Mouse (Mus musculus) G1E (cell line): ENCODE measurements at regions not wholly inside any gene's neighbourhood (a gene's known extent, or its start where the extent isn't known, plus 50 kb on each side); places are given as distances from the start of the nearest gene placed in this dataset.

ENCODE experiments used
- ATAC-seq: 2 replicates; pipeline ENCODE4 v1.8.0; 2016; ENCODE audit warnings: mild to moderate bottlenecking; ENCODE audit not compliant: insufficient number of reproducible peaks, poor library complexity, low FRiP score, severe bottlenecking; ENCODE audit errors: extremely low read depth
- DNase-seq: peaks from one replicate; pipeline ENCODE4 v3.0.0; 2012; ENCODE audit warnings: low spot score
- H3K27me3 ChIP-seq: 2 replicates; pipeline ENCODE4 v1.6.1; 2012; ENCODE audit warnings: mild to moderate bottlenecking, low read length, inconsistent platforms; ENCODE audit not compliant: insufficient read depth
- H3K36me3 ChIP-seq: replicated peaks from 2 replicates; pipeline ENCODE3; 2012; ENCODE audit warnings: mild to moderate bottlenecking, inconsistent platforms
- H3K4me1 ChIP-seq: 2 replicates; pipeline ENCODE4 v1.6.1; 2012; ENCODE audit warnings: low read depth, low read length, inconsistent platforms, mixed read lengths; ENCODE audit not compliant: insufficient read depth
- H3K4me3 ChIP-seq: 2 replicates; pipeline ENCODE4 v1.5.1; 2012; ENCODE audit warnings: low read depth, mild to moderate bottlenecking, inconsistent platforms, low read length, moderate library complexity, mixed read lengths
- H3K9me3 ChIP-seq: replicated peaks from 2 replicates; pipeline ENCODE4 v1.6.1; 2012; ENCODE audit warnings: inconsistent platforms
- CTCF ChIP-seq: IDR thresholded peaks from 2 replicates; pipeline ENCODE4 v1.5.1; 2012; ENCODE audit warnings: low read depth, low read length, inconsistent platforms, mixed read lengths
- GATA1 ChIP-seq: IDR thresholded peaks from 2 replicates; pipeline ENCODE4 v1.6.1; 2012; ENCODE audit warnings: borderline replicate concordance, low read length, inconsistent platforms, mixed read lengths
- GATA2 ChIP-seq: IDR thresholded peaks from 2 replicates; pipeline ENCODE4 v1.6.1; 2012; ENCODE audit warnings: low read depth, low read length, inconsistent platforms, borderline replicate concordance
- POLR2AphosphoS5 ChIP-seq: IDR thresholded peaks from 2 replicates; pipeline ENCODE4 v1.6.1; 2012; ENCODE audit warnings: low read depth, low read length, inconsistent platforms; ENCODE audit not compliant: insufficient replicate concordance
- TAL1 ChIP-seq: conservative IDR thresholded peaks from 2 replicates; pipeline ENCODE4 v1.6.1; 2012; ENCODE audit warnings: low read depth, low read length, inconsistent platforms, mixed read lengths

DNA sequence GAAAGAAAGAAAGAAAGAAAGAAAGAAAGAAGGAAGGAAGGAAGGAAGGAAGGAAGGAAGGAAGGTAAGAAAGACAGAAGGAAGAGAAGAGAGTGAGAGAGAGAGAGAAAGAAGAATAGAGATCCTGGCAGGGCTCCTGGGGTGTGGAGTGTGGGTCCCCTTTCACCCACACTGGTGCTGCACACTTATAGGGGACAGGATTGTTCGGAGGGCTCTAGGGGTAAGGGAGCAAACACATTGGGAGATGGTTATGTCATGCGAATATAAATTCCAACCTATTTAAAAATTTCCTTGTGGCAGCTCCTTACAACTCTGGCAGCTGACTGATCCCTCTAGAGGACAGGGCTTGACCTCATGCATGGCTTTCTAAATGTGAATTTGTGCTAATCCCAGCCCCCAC, 286.5 kb downstream of the Fgf9 start:
- H3K36me3 ChIP-seq: no peaks in the 10 kb centered on the region
- ATAC-seq (no peak), DNase-seq (no peak)
- H3K27me3 ChIP-seq: no peaks in the 10 kb centered on the region
- H3K4me1 ChIP-seq: no peaks in the 10 kb centered on the region
- H3K4me3 ChIP-seq: no peak overlapping the region
- TF ChIP-seq CTCF (no peak), TAL1 (no peak), GATA1 (no peak), GATA2 (no peak), POLR2AphosphoS5 (no peak)
- peaks cover 26% of the 10 kb centered on the region for H3K9me3 ChIP-seq

DNA sequence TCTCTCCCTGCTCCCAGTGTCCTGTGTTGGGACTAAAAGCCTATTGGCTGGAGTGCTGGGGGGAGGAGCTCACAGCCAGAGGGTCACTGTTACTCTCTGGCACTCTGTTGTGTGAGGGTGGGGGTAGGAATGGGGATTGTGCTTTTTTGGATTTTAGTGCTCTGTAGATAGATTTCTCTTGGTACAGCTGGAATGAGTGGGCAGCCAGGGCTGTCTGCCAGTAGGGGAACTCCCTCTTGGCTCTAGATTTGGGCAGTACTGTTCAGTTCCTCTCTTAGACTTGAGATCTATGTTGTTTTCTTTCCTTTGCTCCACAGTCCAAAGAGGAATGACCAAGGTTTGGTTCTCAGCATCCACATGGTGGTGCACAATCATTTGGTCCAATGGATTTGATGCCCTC, 282.6 kb downstream of the Fgf9 start:
- H3K4me1 ChIP-seq: no peaks in the 10 kb centered on the region
- H3K36me3 ChIP-seq: no peaks in the 10 kb centered on the region
- peaks cover 29% of the 10 kb centered on the region for H3K9me3 ChIP-seq
- no peak for DNase-seq
- TF ChIP-seq TAL1: no peak
- TF ChIP-seq GATA1: no peak
- TF ChIP-seq CTCF: no peak
- no peak for TF ChIP-seq GATA2
- TF ChIP-seq POLR2AphosphoS5: no peak
- no peak overlapping the region for H3K4me3 ChIP-seq
- H3K27me3 ChIP-seq: no peaks in the 10 kb centered on the region
- ATAC-seq: no peak

DNA sequence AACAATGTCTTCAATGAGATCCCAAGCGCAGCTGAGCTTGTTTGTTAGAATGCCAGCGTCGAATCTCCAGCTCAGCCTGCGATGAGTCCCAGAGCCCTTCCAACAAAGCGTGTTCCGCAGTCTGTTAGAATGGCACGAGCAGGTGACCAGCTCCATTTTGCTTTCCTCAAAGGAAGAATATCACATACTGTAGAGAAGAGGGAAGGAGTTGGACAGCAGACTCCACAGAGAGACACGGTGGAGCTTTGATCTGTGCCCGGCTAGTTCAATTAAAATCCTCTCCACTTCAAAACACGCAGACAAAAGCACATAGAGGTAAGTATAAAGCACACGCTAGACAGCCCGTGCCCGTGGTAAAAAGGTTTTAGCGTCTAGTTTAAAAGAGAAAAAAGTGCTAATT, 265.8 kb downstream of the Fgf9 start:
- ATAC-seq (no peak), DNase-seq (no peak)
- peaks cover 51% of the 10 kb centered on the region for H3K9me3 ChIP-seq
- H3K27me3 ChIP-seq: no peaks in the 10 kb centered on the region
- TF ChIP-seq GATA2 (no peak), GATA1 (no peak), TAL1 (no peak), POLR2AphosphoS5 (no peak), CTCF (no peak)
- no peaks in the 10 kb centered on the region for H3K36me3 ChIP-seq
- H3K4me1 ChIP-seq: no peaks in the 10 kb centered on the region
- no peak overlapping the region for H3K4me3 ChIP-seq

DNA sequence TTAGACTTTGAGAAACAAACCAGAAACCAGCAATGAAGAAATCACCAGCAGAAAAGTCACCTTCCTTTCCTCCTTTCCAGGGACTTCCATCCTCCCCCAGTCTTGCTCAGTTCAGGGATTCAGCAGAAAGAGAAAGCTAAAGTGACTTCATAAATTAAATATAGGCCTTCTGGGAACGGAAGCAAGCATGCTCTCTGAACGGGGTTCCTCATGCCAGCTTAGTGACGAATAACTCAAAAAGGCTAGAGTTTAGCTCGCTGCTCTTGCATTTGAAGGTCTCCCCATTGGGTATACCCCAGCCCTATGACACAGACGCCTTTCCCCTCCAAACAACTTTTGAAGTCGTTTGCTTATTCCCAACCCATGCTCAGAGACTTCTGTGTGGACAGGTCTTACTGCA, 252.8 kb downstream of the Fgf9 start:
- no peaks in the 10 kb centered on the region for H3K36me3 ChIP-seq
- ATAC-seq (no peak), DNase-seq (no peak)
- TF ChIP-seq CTCF: no peak
- TF ChIP-seq POLR2AphosphoS5: no peak
- TF ChIP-seq TAL1: no peak
- TF ChIP-seq GATA1: no peak
- TF ChIP-seq GATA2: no peak
- no peaks in the 10 kb centered on the region for H3K4me1 ChIP-seq
- no peaks in the 10 kb centered on the region for H3K27me3 ChIP-seq
- H3K9me3 ChIP-seq: peaks cover 44% of the 10 kb centered on the region
- H3K4me3 ChIP-seq: no peak overlapping the region

DNA sequence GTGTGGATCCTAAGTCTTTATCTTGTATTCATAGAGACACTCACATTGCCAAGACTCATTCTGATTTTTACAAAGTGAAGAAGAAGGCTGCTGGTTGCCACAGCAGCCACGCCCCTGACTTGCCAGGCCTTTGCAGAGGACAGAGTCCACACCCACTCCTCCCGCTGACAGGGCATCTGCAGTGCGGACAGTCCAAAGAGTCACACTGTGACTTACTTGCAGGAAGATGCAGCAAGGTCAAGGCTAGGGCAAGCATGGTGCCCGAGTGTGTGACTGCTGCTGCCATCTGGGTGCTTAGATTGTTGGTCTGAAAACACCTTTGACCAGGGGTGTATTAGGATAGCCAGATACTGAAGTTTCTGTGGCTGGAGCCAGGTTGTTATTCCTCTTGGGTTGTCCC, 252.1 kb downstream of the Fgf9 start:
- no peak for TF ChIP-seq TAL1
- no peak for TF ChIP-seq GATA2
- TF ChIP-seq CTCF: no peak
- no peak for TF ChIP-seq POLR2AphosphoS5
- no peak for TF ChIP-seq GATA1
- DNase-seq: no peak
- Histone ChIP-seq H3K36me3 (no peaks in the 10 kb centered on the region), H3K9me3 (peaks cover 48% of the 10 kb centered on the region), H3K27me3 (no peaks in the 10 kb centered on the region), H3K4me1 (no peaks in the 10 kb centered on the region), H3K4me3 (no peak overlapping the region)
- no peak for ATAC-seq

DNA sequence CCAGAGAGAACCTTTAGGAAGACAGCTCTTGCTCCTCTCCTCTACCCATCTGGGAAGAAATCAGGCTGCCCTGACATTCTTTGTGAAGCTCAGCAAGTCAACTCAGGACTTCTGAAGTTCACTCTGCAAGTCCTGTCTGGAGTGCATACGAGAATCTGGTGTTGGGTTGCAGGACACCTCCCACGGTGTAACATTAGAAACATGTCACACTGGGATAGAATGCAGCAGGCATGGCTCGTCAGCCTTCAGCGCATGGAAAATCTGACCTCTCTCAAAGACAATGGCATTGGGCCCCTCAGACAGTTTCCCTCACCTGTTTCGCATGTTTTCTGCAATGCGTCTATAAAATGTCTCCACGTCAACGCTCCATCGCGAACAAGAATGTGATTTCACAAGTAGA, 251.5 kb downstream of the Fgf9 start:
- DNase-seq (no peak), ATAC-seq (no peak)
- Histone ChIP-seq H3K4me3 (no peak overlapping the region), H3K4me1 (no peaks in the 10 kb centered on the region), H3K9me3 (peaks cover 52% of the 10 kb centered on the region), H3K27me3 (no peaks in the 10 kb centered on the region), H3K36me3 (no peaks in the 10 kb centered on the region)
- TF ChIP-seq TAL1 (no peak), GATA1 (no peak), CTCF (no peak), POLR2AphosphoS5 (no peak), GATA2 (no peak)

DNA sequence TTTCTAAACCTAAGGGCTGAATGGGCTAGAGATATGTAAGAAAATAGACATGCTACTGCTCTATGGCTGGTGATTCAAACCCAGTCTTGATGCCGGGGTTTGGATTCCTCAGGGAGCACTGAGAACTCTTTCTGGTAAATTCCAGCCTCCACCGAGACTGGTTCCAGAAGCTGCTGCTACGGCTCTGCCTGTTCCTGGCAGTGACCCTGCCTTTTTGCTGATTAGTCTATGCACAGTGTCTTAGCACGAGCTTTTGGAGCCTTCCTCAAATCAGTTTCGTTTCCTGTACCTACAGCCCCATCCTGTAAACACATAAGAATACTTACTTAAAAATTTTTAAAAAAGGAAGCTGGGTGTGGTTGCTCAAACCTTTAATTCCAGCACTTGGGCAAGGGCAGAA, 250.9 kb downstream of the Fgf9 start:
- Histone ChIP-seq H3K4me1 (no peaks in the 10 kb centered on the region), H3K27me3 (no peaks in the 10 kb centered on the region), H3K4me3 (no peak overlapping the region), H3K9me3 (peaks cover 57% of the 10 kb centered on the region), H3K36me3 (no peaks in the 10 kb centered on the region)
- TF ChIP-seq GATA2: no peak
- ATAC-seq (no peak), DNase-seq (no peak)
